Mouse (Mus musculus) gastrocnemius, postnatal 25 days (tissue): Measurements from ENCODE around the gene Ppil2. TPM values are rescaled to one million over a fixed set of nuclear protein-coding genes. Genes with fewer than 3 reads are reported as not detected.

Experiments
- microRNA-seq, 2 experiments: library from miRNA; unstranded; fragments of <30 nt; microRNA quantifications; one replicate each; pipeline ENCODE4 v1.2.0; 2021; ENCODE audit warnings: borderline replicate concordance in 2 of 2
- total RNA-seq, 2 experiments: library from RNA; stranded (reverse); gene quantifications; 1 replicate in 1 of 2; 2 replicates in 1 of 2; pipeline ENCODE4 v1.2.3; 2021

Gene Ppil2
- total RNA-seq, 2 experiments from 2014 or later: 22.6 to 25.1 TPM

Small RNA genes lying within 50 kb of the gene (microRNA-seq; reads per million reads assigned to microRNA genes)
- 58.9 to 69.9 reads per million in 2 experiments for gene Mir130b
- 0 to 2.6 reads per million in 2 experiments for gene Mir301b

Other genes starting within 250 kb of the Ppil2 start
- not detected for gene Igll1, start 247.3 kb downstream of the Ppil2 start, total RNA-seq
- 10 to 100 TPM; 14.8 to 21.5 TPM for gene Top3b, start 240.5 kb downstream of the Ppil2 start, total RNA-seq
- not detected for gene Vpreb1, start 240.4 kb downstream of the Ppil2 start, total RNA-seq
- gene Ppm1f, start 214.8 kb downstream of the Ppil2 start, total RNA-seq: 10 to 100 TPM; 10.8 to 10.9 TPM
- gene Mapk1, start 127.9 kb downstream of the Ppil2 start, total RNA-seq: 10 to 100 TPM; 85.1 to 87.1 TPM
- under 1 TPM; 0.77 to 0.99 TPM for gene Ypel1, start 41.6 kb downstream of the Ppil2 start, total RNA-seq
- gene 2610318N02Rik, start 13.9 kb upstream of the Ppil2 start, total RNA-seq: not detected
- 1 to 10 TPM; 5.4 to 7.5 TPM for gene Sdf2l1, start 21.1 kb upstream of the Ppil2 start, total RNA-seq
- gene Ydjc, start 33.4 kb upstream of the Ppil2 start, total RNA-seq: under 1 TPM in 1 of 2 experiments, not detected in 1; 0.29 TPM
- gene Ccdc116, start 36.0 kb upstream of the Ppil2 start, total RNA-seq: under 1 TPM in 1 of 2 experiments, not detected in 1; 0.19 TPM
- 100 to 1,000 TPM; 129 to 132 TPM for gene Ube2l3, start 91.4 kb upstream of the Ppil2 start, total RNA-seq
- gene Rimbp3, start 97.3 kb upstream of the Ppil2 start, total RNA-seq: not detected
- under 1 TPM; 0.83 to 0.97 TPM for gene Hic2, start 122.3 kb upstream of the Ppil2 start, total RNA-seq
- gene Tmem191c, start 164.8 kb upstream of the Ppil2 start, total RNA-seq: 1 to 10 TPM; 1.3 to 1.7 TPM
- under 1 TPM; 0.18 to 0.32 TPM for gene Serpind1, start 220.1 kb upstream of the Ppil2 start, total RNA-seq